8 mouse cellular contexts compared by ENCODE assay signal in genomic region chr10:62055408-62055807, GRCm38 (mm10).
DNase-seq lines count a peak whose midpoint lies in the region; ATAC-seq lines count a peak whose summit lies in the region.

No protein-coding gene starts in this region.

- H3K36me3 ChIP-seq in hindbrain, embryonic 10.5 days, result no peaks in the 10 kb centered on the region
- no peaks in the 10 kb centered on the region for H3K36me3 ChIP-seq in hindbrain, embryonic 12.5 days
- H3K36me3 ChIP-seq in hindbrain, embryonic 14.5 days (replicated peaks; ENCODE audit: control insufficient read depth, insufficient read depth), result no peaks in the 10 kb centered on the region

- H3K27me3 ChIP-seq in hindbrain, embryonic 10.5 days (ENCODE audit: insufficient read depth, poor library complexity, severe bottlenecking), result 0 out of 2 replicates have a peak, but pooled peaks cover 5% of the 10 kb centered on the region
- H3K27me3 ChIP-seq in hindbrain, embryonic 12.5 days, result no peaks in the 10 kb centered on the region
- H3K27me3 ChIP-seq in hindbrain, embryonic 14.5 days (ENCODE audit: control insufficient read depth, insufficient read depth, low read length), result no peaks in the 10 kb centered on the region

- H3K27ac ChIP-seq in hindbrain, embryonic 10.5 days, result no peak overlapping the region
- no peak overlapping the region for H3K27ac ChIP-seq in hindbrain, embryonic 12.5 days
- no peak overlapping the region for H3K27ac ChIP-seq in hindbrain, embryonic 14.5 days

- peak; percentile 35 for DNase-seq in hindbrain, embryonic 10.5 days (ENCODE audit: low spot score)
- DNase-seq in MN1 (ENCODE audit: low spot score), result peak; percentile 50
- DNase-seq in cerebellum, adult 11 months, result peak; percentile 55
- peak; percentile 79 for DNase-seq in hindbrain, embryonic 14.5 days (ENCODE audit: low spot score)
- peak; percentile 63 for DNase-seq in left cerebral cortex, postnatal 4 days
- DNase-seq in retina, postnatal 1 day, result peak; percentile 79

- no peak overlapping the region for H3K4me3 ChIP-seq in hindbrain, embryonic 10.5 days
- no peak overlapping the region for H3K4me3 ChIP-seq in hindbrain, embryonic 12.5 days
- H3K4me3 ChIP-seq in hindbrain, embryonic 14.5 days (replicated peaks; ENCODE audit: low read length), result no peak overlapping the region

- 47% methylated on average over 2 of the region's 2 CpGs for WGBS in hindbrain, embryonic 10.5 days
- WGBS in hindbrain, embryonic 12.5 days, result 42% methylated on average over 2 of the region's 2 CpGs
- WGBS in hindbrain, embryonic 14.5 days, result 50% methylated on average over 2 of the region's 2 CpGs

- H3K4me1 ChIP-seq in hindbrain, embryonic 10.5 days (replicated peaks), result peaks cover 22% of the 10 kb centered on the region
- H3K4me1 ChIP-seq in hindbrain, embryonic 12.5 days, result peaks cover 22% of the 10 kb centered on the region; the same call in 1 of the 2 replicates
- peaks cover 5% of the 10 kb centered on the region; the same call in 1 of the 2 replicates for H3K4me1 ChIP-seq in hindbrain, embryonic 14.5 days (replicated peaks; ENCODE audit: control insufficient read depth, insufficient read depth, low read length)

- H3K9ac ChIP-seq in hindbrain, embryonic 12.5 days, result no peak overlapping the region
- no peak overlapping the region for H3K9ac ChIP-seq in hindbrain, embryonic 14.5 days

- no peaks in the 10 kb centered on the region for H3K9me3 ChIP-seq in hindbrain, embryonic 10.5 days
- no peaks in the 10 kb centered on the region for H3K9me3 ChIP-seq in hindbrain, embryonic 12.5 days (replicated peaks)
- H3K9me3 ChIP-seq in hindbrain, embryonic 14.5 days (ENCODE audit: control insufficient read depth, low read length), result no peaks in the 10 kb centered on the region

- H3K4me2 ChIP-seq in hindbrain, embryonic 12.5 days (replicated peaks), result no peak overlapping the region
- no peak overlapping the region for H3K4me2 ChIP-seq in hindbrain, embryonic 14.5 days (replicated peaks)

- intact Hi-C loops in left cerebral cortex, postnatal 4 days (cut with DNase I), result loop anchor here (5.0 kb wide), 1 partner anchor 47 kb away; no protein-coding TSS in a partner anchor

- no peak; the same call in 1 of the 2 replicates for ATAC-seq in hindbrain, embryonic 12.5 days (ENCODE audit: low FRiP score)
- ATAC-seq in hindbrain, embryonic 14.5 days (ENCODE audit: low FRiP score), result no peak
- no peak for ATAC-seq in erythroblast, adult 5-6 weeks (replicated peaks; ENCODE audit: low FRiP score, poor library complexity, severe bottlenecking)
